In genomic region chr2:120403986-120404822, GRCm38 (mm10) we compare ENCODE assay signal across 8 mouse cellular contexts. TPM values are rescaled to one million over a fixed set of nuclear protein-coding genes. Genes with fewer than 3 reads are reported as not detected.
DNase-seq lines count a peak whose midpoint lies in the region; ATAC-seq lines count a peak whose summit lies in the region.

TSS of gene Tmem87a (minus strand) at chr2:120404113.

- peak; percentile 94 to 99 for ATAC-seq in hematopoietic stem cell, adult 5-6 weeks (replicated peaks in 1 of 2; ENCODE audit: insufficient read depth in 1 of 2, low FRiP score in 2 of 2, low TSS enrichment in 1 of 2, low read depth in 1 of 2, poor library complexity in 2 of 2, severe bottlenecking in 2 of 2)
- ATAC-seq in lung, embryonic 16.5 days (ENCODE audit: low read depth) = peak; percentile 100

- H3K9ac ChIP-seq in lung, embryonic 16.5 days (ENCODE audit: low read length) = peak within 1 kb of the TSS; percentile 82

- H3K9me3 ChIP-seq in lung, embryonic 16.5 days (ENCODE audit: control insufficient read depth, low read length) = no peaks in the 10 kb centered on the region

- under 1% methylated on average over 34 of the region's 34 CpGs for WGBS in lung, embryonic 16.5 days

- peaks cover 9% of the 10 kb centered on the region for H3K4me1 ChIP-seq in lung, embryonic 16.5 days (replicated peaks; ENCODE audit: control insufficient read depth, insufficient read depth, low read length)

- H3K4me3 ChIP-seq in lung, embryonic 16.5 days (ENCODE audit: low read length) = peak within 1 kb of the TSS; percentile 79

- DNase-seq in MEL-GATA-1-ER (ENCODE audit: extremely low read depth, low read depth) = peak; percentile 94
- DNase-seq in cerebellum, adult 8-10 months = peak; percentile 93
- DNase-seq in forelimb bud, embryonic 11.5 days (ENCODE audit: low read depth, low spot score) = peak; percentile 96
- peak; percentile 89 for DNase-seq in layer of hippocampus, adult 9-10 months (ENCODE audit: low spot score)
- peak; percentile 78 for DNase-seq in ovary, postnatal 10 days (ENCODE audit: low spot score)
- DNase-seq in thymus, postnatal 10 days (ENCODE audit: low spot score in 2 of 2) = peak; percentile 94

- H3K4me2 ChIP-seq in lung, embryonic 16.5 days (ENCODE audit: low read depth, low read length) = peak within 1 kb of the TSS; percentile 78

- H3K27me3 ChIP-seq in lung, embryonic 16.5 days (ENCODE audit: control insufficient read depth, insufficient read depth, low read depth, low read length) = no peaks in the 10 kb centered on the region

- no peaks in the 10 kb centered on the region for H3K36me3 ChIP-seq in lung, embryonic 16.5 days (ENCODE audit: control insufficient read depth, insufficient read depth, low read length)

- H3K27ac ChIP-seq in lung, embryonic 16.5 days (ENCODE audit: low read length) = peak within 1 kb of the TSS; percentile 97

RNA-seq across cellular contexts. Expression of gene Tmem87a, which starts in this region (rescaled TPM):
- total RNA-seq in hematopoietic stem cell, adult 5-6 weeks (2017) = 62.5 and 65.4 TPM in 2 replicates
- 10.1 and 10.2 TPM in 2 replicates for polyA plus RNA-seq in lung, embryonic 16.5 days (2015; fragmentation: Nextera tagmentation; extraction: Ambion mirVana)

Comparison
In these comparisons a context has a peak if more than half of its experiments do, and no peak if none do; other contexts are left out.
1. Peak in every context shown above with its lines: DNase-seq, ATAC-seq, H3K4me3 ChIP-seq and H3K27ac ChIP-seq.